Mouse (Mus musculus) frontal cortex, postnatal 14 days (tissue): ENCODE results near the gene R3hdm4.

Experiments
- DNase-seq, 2 experiments: peaks; one replicate each; pipeline ENCODE4 v3.0.0; 2022; ENCODE audit warnings: low spot score in 2 of 2

The R3hdm4 gene

GRCm38 (mm10) chr10:79925785-79926490 is 4.9 kb upstream of the R3hdm4 start:
- DNase-seq = no peak

- peak; percentile 87 to 95 for DNase-seq
Observed at GRCm38 (mm10) chr10:79924998-79925784, 4.2 kb upstream of the R3hdm4 start.

GRCm38 (mm10) chr10:79921572-79921971 is 564 bp upstream of the R3hdm4 start:
- no peak for DNase-seq

- no peak for DNase-seq
Observed at GRCm38 (mm10) chr10:79920056-79920890, 735 bp downstream of the R3hdm4 start.

GRCm38 (mm10) chr10:79919251-79919849 is 1.7 kb downstream of the R3hdm4 start:
- DNase-seq = no peak

GRCm38 (mm10) chr10:79918231-79919078 is 2.6 kb downstream of the R3hdm4 start:
- DNase-seq = no peak

GRCm38 (mm10) chr10:79917532-79918100 is 3.4 kb downstream of the R3hdm4 start:
- DNase-seq = no peak

- peak; percentile 56 to 80 for DNase-seq
Observed at GRCm38 (mm10) chr10:79916808-79917531, 4.0 kb downstream of the R3hdm4 start, which contains the start of gene Kiss1r. Gene Kiss1r (plus strand): TSS chr10:79916971.

GRCm38 (mm10) chr10:79916081-79916480 is 4.9 kb downstream of the R3hdm4 start:
- no peak for DNase-seq

- no peak for DNase-seq
Observed at GRCm38 (mm10) chr10:79914948-79915596, 5.9 kb downstream of the R3hdm4 start.

GRCm38 (mm10) chr10:79914131-79914947 is 6.7 kb downstream of the R3hdm4 start:
- DNase-seq = no peak

- no peak for DNase-seq
Observed at GRCm38 (mm10) chr10:79912412-79912811, 8.6 kb downstream of the R3hdm4 start.

GRCm38 (mm10) chr10:79910556-79910955 is 10.5 kb downstream of the R3hdm4 start, which contains the start of gene Gm26602:
Gene Gm26602 (plus strand): TSS chr10:79910856.
- no peak for DNase-seq

- DNase-seq = peak in 1 of 2 experiments; percentile 47
Observed at GRCm38 (mm10) chr10:79909092-79909922, 11.7 kb downstream of the R3hdm4 start.

GRCm38 (mm10) chr10:79908167-79909091 is 12.6 kb downstream of the R3hdm4 start, which contains the start of gene Med16:
Gene Med16 (minus strand): TSS chr10:79908923.
- DNase-seq = peak; percentile 92 to 93

- no peak for DNase-seq
Observed at GRCm38 (mm10) chr10:79907415-79907814, 13.6 kb downstream of the R3hdm4 start.
